Mouse (Mus musculus) G1E (cell line): ENCODE data around the gene Ccm2.

Experiments
- CTCF ChIP-seq: IDR thresholded peaks from 2 replicates; pipeline ENCODE4 v1.5.1; 2012; ENCODE audit warnings: low read depth, low read length, inconsistent platforms, mixed read lengths
- GATA2 ChIP-seq: IDR thresholded peaks from 2 replicates; pipeline ENCODE4 v1.6.1; 2012; ENCODE audit warnings: low read depth, low read length, inconsistent platforms, borderline replicate concordance
- TAL1 ChIP-seq: conservative IDR thresholded peaks from 2 replicates; pipeline ENCODE4 v1.6.1; 2012; ENCODE audit warnings: low read depth, low read length, inconsistent platforms, mixed read lengths

GRCm38 (mm10) chr11:6644566-6644965 lies 97.9 kb downstream of the Ccm2 start:
- TF ChIP-seq CTCF (no peak), TAL1 (no peak), GATA2 (no peak)
